Mouse (Mus musculus) embryonic stem cell, embryonic (primary cell): ENCODE results near the gene Myo1d.

Source experiments
- CTCF ChIA-PET, 4 experiments: fragments of 300-600 bp in 2 of 4; fragments of 350-600 bp in 2 of 4; sonication (Branson Sonifier 250); formaldehyde crosslinking; loops; one replicate each; lab custom pipeline; 2022; ENCODE audit warnings: inconsistent platforms in 2 of 4; lab: Charles Lee
- POLR2A ChIA-PET, 4 experiments: fragments of 300-600 bp in 2 of 4; fragments of 350-600 bp in 2 of 4; sonication (Branson Sonifier 250); formaldehyde crosslinking; loops; one replicate each; lab custom pipeline; 2022; ENCODE audit warnings: antibody characterized with exemption in 4 of 4, inconsistent platforms in 1 of 4; lab: Charles Lee

Gene Myo1d

GRCm38 (mm10) chr11:80476222-80477189, 303.3 kb downstream of the Myo1d start, which contains the start of gene Cdk5r1:
Gene Cdk5r1 (plus strand): TSS chr11:80477023.
- ChIA-PET CTCF (interaction anchor here (0.6 to 1.3 kb wide), 11 partner anchors 10 to 888 kb away, joined by 3 to 7 read pairs (median 3); partner anchors contain the start of gene Psmd11 (in 1 of the 4)), POLR2A (interaction anchor here (0.5 to 3.5 kb wide), 35 partner anchors 9 to 1169 kb away, joined by 3 to 44 read pairs (median 4); partner anchors contain the start of genes Zfp207 (in 3 of the 4) and Psmd11 (in 2 of the 4))

GRCm38 (mm10) chr11:80475544-80475943, 304.3 kb downstream of the Myo1d start:
- ChIA-PET CTCF (interaction anchor here in 2 of 4 experiments (0.5 to 1.3 kb wide), 4 partner anchors 15 to 188 kb away, joined by 3 to 4 read pairs (median 3); no protein-coding TSS in a partner anchor), POLR2A (interaction anchor here (0.5 to 3.5 kb wide), 25 partner anchors 10 to 1262 kb away, joined by 3 to 44 read pairs (median 4); partner anchors contain the start of genes Psmd11 (in 2 of the 4) and Zfp207 (in 1 of the 4))

GRCm38 (mm10) chr11:80474846-80475245, 305.0 kb downstream of the Myo1d start:
- ChIA-PET POLR2A (interaction anchor here in 3 of 4 experiments (0.5 to 3.5 kb wide), 12 partner anchors 10 to 610 kb away, joined by 3 to 44 read pairs (median 4); partner anchors contain the start of genes Psmd11 (in 1 of the 3) and Zfp207 (in 1 of the 3)), CTCF (interaction anchor here in 2 of 4 experiments (0.7 to 1.3 kb wide), 2 partner anchors 188 to 305 kb away, joined by 3 read pairs; partner anchors contain the start of gene Myo1d (in 1 of the 2))

- CTCF ChIA-PET: interaction anchor here in 1 of 4 experiments (0.7 kb wide), 1 partner anchor 305 kb away, joined by 3 read pairs; the partner anchor contains the start of gene Myo1d
- POLR2A ChIA-PET: interaction anchor here in 2 of 4 experiments (1.2 to 3.5 kb wide), 10 partner anchors 9 to 91 kb away, joined by 3 to 44 read pairs (median 4); partner anchors contain the start of genes Psmd11 (in 1 of the 2) and Zfp207 (in 1 of the 2)
Measured at GRCm38 (mm10) chr11:80474175-80474691, 305.6 kb downstream of the Myo1d start.

GRCm38 (mm10) chr11:80471836-80472605, 307.8 kb downstream of the Myo1d start:
- ChIA-PET CTCF (interaction anchor here in 2 of 4 experiments (0.5 to 0.6 kb wide), 3 partner anchors 8 to 455 kb away, joined by 3 to 14 read pairs (median 8); no protein-coding TSS in a partner anchor), POLR2A (interaction anchor here in 1 of 4 experiments (0.7 to 1.6 kb wide), 5 partner anchors 10 to 1721 kb away, joined by 3 to 6 read pairs (median 5); partner anchors contain the start of gene Ccnq)

- POLR2A ChIA-PET: interaction anchor here in 3 of 4 experiments (0.6 to 6.9 kb wide), 13 partner anchors 10 to 344 kb away, joined by 3 to 44 read pairs (median 4); partner anchors contain the start of genes Psmd11 (in 2 of the 3), Zfp207 (in 2 of the 3) and Cdk5r1 (in 1 of the 3)
- CTCF ChIA-PET: interaction anchor here (0.6 to 1.5 kb wide), 6 partner anchors 15 to 330 kb away, joined by 3 to 7 read pairs (median 4); partner anchors contain the start of gene Psmd11 (in 1 of the 4)
Measured at GRCm38 (mm10) chr11:80463605-80464130, 316.2 kb downstream of the Myo1d start.

GRCm38 (mm10) chr11:80453198-80453597, 326.6 kb downstream of the Myo1d start:
- POLR2A ChIA-PET: interaction anchor here in 2 of 4 experiments (0.6 to 3.3 kb wide), 7 partner anchors 10 to 326 kb away, joined by 3 to 23 read pairs (median 8); partner anchors contain the start of genes Myo1d (in 1 of the 2), Psmd11 (in 1 of the 2) and Zfp207 (in 1 of the 2)
- CTCF ChIA-PET: interaction anchor here in 2 of 4 experiments (0.6 to 0.7 kb wide), 2 partner anchors 46 to 121 kb away, joined by 3 read pairs; no protein-coding TSS in a partner anchor

GRCm38 (mm10) chr11:80452242-80452641, 327.6 kb downstream of the Myo1d start:
- CTCF ChIA-PET: interaction anchor here in 3 of 4 experiments (0.6 to 1.0 kb wide), 4 partner anchors 10 to 122 kb away, joined by 3 to 4 read pairs (median 3); no protein-coding TSS in a partner anchor
- POLR2A ChIA-PET: interaction anchor here (0.6 to 3.3 kb wide), 18 partner anchors 8 to 439 kb away, joined by 3 to 23 read pairs (median 4); partner anchors contain the start of genes Myo1d (in 1 of the 4), Psmd11 (in 1 of the 4) and Zfp207 (in 1 of the 4)

- POLR2A ChIA-PET: interaction anchor here in 2 of 4 experiments (0.6 to 6.1 kb wide), 14 partner anchors 7 to 67 kb away, joined by 3 to 42 read pairs (median 7); partner anchors contain the start of genes Psmd11 (in 2 of the 2) and Zfp207 (in 1 of the 2)
- CTCF ChIA-PET: no interaction called here
Measured at GRCm38 (mm10) chr11:80449859-80450258, 330.0 kb downstream of the Myo1d start.

- POLR2A ChIA-PET: interaction anchor here (0.7 to 6.1 kb wide), 13 partner anchors 9 to 63 kb away, joined by 3 to 42 read pairs (median 6); partner anchors contain the start of genes Psmd11 (in 3 of the 4) and Zfp207 (in 1 of the 4)
- CTCF ChIA-PET: interaction anchor here in 1 of 4 experiments (0.9 to 2.1 kb wide), 2 partner anchors 19 to 1553 kb away, joined by 4 to 5 read pairs; partner anchors contain the start of gene Psmd11
Measured at GRCm38 (mm10) chr11:80446916-80447315, 332.9 kb downstream of the Myo1d start.
